Mouse (Mus musculus) testis, postnatal 10 days (tissue): ENCODE data around the gene Zfp52.

Source experiments
- DNase-seq: peaks from one replicate; pipeline ENCODE4 v3.0.0; 2021; ENCODE audit warnings: low spot score

The Zfp52 gene

DNA sequence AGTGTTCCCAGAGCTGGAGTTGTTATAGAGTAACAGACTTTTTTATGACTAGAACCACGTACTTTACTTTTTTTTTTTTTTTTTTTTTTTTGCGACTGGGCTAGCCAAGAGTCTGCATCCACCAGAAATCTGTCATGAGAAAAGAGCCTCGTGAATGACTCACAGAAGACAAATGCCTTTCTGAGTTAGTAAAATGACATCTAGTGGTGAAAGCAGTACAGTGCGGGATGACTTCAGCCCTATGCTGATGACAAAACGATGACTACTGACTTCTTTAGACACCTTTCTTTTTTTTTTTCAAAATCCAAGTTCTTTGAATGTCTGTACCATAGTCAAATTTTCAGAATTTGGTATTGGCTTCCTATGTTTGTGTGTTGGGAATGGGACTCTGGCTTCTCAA, 30.9 kb downstream of the Zfp52 start:
- no peak for DNase-seq

DNA sequence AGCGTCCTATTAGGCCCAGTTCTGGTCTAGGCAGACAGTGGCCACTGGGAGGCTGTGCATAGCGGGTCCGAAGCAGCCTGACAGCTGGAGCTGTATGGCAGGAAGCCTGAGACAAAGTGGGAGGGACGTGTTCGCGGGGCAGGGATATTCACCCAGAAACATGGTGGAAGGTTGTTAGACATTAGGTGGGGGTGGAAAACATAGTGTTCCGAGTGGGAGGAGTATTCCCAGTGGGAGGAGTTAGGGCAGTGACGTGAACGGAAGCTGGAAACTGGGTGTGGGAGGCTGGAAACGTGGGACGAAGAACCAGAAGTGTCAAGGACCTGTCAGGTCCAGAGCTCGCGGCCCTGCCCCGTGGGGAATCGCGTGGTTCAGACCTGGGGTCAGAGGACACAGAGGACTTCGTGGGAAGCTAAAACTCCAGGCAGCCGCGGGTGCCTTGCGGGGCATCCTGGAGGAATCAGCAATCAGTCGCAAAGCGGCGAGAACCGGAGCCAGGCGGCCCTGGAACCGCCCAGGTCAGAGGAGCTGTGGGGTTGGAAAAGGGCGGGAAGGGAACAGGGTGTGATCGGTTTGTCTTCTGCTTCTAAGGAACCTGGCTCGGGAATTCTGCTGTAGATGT, 31.5 kb downstream of the Zfp52 start, which contains the start of gene Zfp948:
TSS of gene Zfp948 (plus strand) at position 281 of the 622 bp plus-strand sequence.
- peak; percentile 88 for DNase-seq

- DNase-seq: peak; percentile 53
Measured at GRCm38 (mm10) chr17:21567696-21568095, 32.4 kb downstream of the Zfp52 start.

DNA sequence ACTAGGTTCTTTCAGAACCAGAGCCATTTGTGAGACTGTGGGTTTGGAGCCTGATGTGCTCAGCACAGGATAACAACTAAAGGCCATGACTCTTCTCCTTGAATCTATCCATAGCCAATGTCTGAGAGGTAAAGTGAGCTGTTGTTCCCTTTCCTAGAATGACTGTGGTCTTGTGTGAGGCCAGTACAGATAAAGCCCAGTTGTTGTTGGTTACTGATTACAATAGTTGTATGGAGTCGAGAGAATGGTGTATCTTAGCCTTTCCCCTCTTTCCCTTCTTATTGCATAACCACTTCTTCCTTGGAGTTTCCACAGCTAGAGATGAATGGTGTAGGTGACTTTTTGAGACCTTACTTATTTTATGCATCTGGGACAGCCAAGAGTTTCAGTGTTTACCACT, 43.7 kb downstream of the Zfp52 start:
- DNase-seq: no peak

DNA sequence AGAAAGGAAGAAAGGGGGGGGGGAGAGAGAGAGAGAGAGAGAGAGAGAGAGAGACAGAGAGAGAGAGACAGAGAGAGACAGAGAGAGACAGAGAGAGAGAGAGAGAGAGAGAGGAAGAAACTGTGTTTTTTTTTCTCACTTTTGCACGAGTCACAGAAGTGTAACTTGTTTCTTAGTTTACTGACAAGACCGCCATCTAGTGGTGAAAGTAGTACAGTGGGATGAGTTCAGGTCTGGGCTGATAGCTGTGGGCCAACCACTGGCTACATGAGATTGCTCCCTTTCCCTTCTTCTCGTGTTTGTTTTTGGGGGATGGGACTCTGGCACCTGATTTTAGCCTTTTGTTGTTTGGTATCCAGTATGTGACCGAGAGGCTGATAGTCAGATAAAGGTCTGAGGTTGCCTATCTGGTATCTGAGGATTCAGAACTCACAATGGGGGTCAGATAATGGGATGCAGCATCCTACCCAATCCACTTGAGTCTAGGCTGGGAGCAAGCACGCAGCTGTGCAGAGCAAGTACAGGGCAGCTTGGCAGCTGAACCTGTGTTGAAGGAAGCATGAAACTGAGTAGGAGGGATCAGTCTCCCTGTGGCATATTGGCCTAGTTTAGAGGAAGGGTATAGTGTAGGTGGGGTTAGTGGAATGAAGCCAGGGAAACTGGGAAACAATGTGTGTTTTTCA, 44.3 kb downstream of the Zfp52 start:
- DNase-seq: no peak

DNA sequence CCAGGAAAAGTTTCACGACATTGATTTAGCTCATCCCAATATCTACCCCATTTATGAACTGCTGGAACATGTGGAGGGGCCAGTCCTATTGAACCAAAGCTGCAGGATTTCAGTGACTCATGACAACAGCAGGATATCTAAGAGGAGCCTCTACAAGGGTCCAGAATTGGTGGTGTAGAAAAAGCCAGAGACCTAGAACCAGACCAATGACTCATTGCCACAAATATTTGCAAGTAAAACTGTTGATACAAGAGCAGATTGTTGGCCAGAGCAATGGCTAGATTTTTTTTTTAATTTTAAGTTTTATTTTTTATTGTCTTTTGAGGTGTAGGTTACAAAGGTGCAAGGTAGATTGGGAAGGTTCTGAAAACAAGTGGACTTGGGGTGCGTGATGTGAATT, 50.2 kb downstream of the Zfp52 start:
- DNase-seq: no peak
